Mouse (Mus musculus) MEL (cell line): ENCODE data around the gene Il17c. TPM values are rescaled to one million over a fixed set of nuclear protein-coding genes. Genes with fewer than 3 reads are reported as not detected.

Experiments used
- DNase-seq: peaks from one replicate; pipeline ENCODE4 v3.0.0; 2011; ENCODE audit warnings: low read depth, low spot score
- H3K27ac ChIP-seq: 2 replicates; pipeline ENCODE4 v1.5.1; 2012; ENCODE audit warnings: low read depth, mild to moderate bottlenecking, control low read depth, low read length, moderate library complexity; ENCODE audit not compliant: control insufficient read depth
- H3K27me3 ChIP-seq, 2 experiments: fragments of 150-350 bp in 1 of 2; sonication (generic) in 1 of 2; 2 replicates each; pipeline ENCODE4 v1.6.1; 2012; ENCODE audit warnings: low read length in 2 of 2, mild to moderate bottlenecking in 2 of 2, improper control_type of control experiment in 1 of 2, moderate library complexity in 1 of 2; ENCODE audit not compliant: insufficient read depth in 2 of 2, control insufficient read depth in 1 of 2
- H3K36me3 ChIP-seq, 2 experiments: 2 replicates each; pipeline ENCODE4 v1.6.1; 2012 to 2014; ENCODE audit warnings: low read length in 2 of 2, improper control_type of control experiment in 1 of 2, inconsistent platforms in 1 of 2, mild to moderate bottlenecking in 1 of 2; ENCODE audit not compliant: insufficient read depth in 2 of 2, control insufficient read depth in 1 of 2
- H3K4me1 ChIP-seq, 2 experiments: fragments of 150-350 bp in 1 of 2; sonication (generic) in 1 of 2; 2 replicates each; pipeline ENCODE4 v1.6.1; 2012; ENCODE audit warnings: low read length in 2 of 2, improper control_type of control experiment in 1 of 2, mild to moderate bottlenecking in 1 of 2; ENCODE audit not compliant: insufficient read depth in 2 of 2, control insufficient read depth in 1 of 2
- H3K4me3 ChIP-seq, 2 experiments: fragments of 150-350 bp in 1 of 2; sonication (generic) in 1 of 2; 2 replicates each; pipeline ENCODE4 v1.5.1; 2012; ENCODE audit warnings: low read depth in 2 of 2, low read length in 2 of 2, mild to moderate bottlenecking in 2 of 2, moderate library complexity in 2 of 2, control low read depth in 1 of 2, improper control_type of control experiment in 1 of 2; ENCODE audit not compliant: control insufficient read depth in 1 of 2, insufficient read depth in 1 of 2
- H3K79me2 ChIP-seq: 2 replicates; pipeline ENCODE4 v1.6.1; 2012; ENCODE audit warnings: mild to moderate bottlenecking, low read length, moderate library complexity; ENCODE audit not compliant: control insufficient read depth, poor library complexity, insufficient read depth
- H3K9ac ChIP-seq: 2 replicates; pipeline ENCODE4 v1.6.1; 2012; ENCODE audit warnings: low read depth, mild to moderate bottlenecking, control low read depth, low read length, moderate library complexity; ENCODE audit not compliant: control insufficient read depth, poor library complexity, severe bottlenecking
- H3K9me3 ChIP-seq: fragments of 150-350 bp; sonication (generic); replicated peaks from 2 replicates; pipeline ENCODE4 v1.6.1; 2012; ENCODE audit warnings: mild to moderate bottlenecking, low read length, improper control_type of control experiment, moderate library complexity; ENCODE audit not compliant: insufficient read depth
- CTCF ChIP-seq, 3 experiments: IDR thresholded peaks in 2 of 3; conservative IDR thresholded peaks in 1 of 3; 2 replicates each; pipeline ENCODE4 v1.5.1; 2011 to 2012; ENCODE audit warnings: low read length in 3 of 3, low read depth in 2 of 3, mild to moderate bottlenecking in 2 of 3, improper control_type of control experiment in 1 of 3, inconsistent platforms in 1 of 3, mixed read lengths in 1 of 3, moderate library complexity in 1 of 3; ENCODE audit not compliant: control insufficient read depth in 1 of 3, insufficient read depth in 1 of 3, poor library complexity in 1 of 3, severe bottlenecking in 1 of 3
- ELF1 ChIP-seq: IDR thresholded peaks from 2 replicates; pipeline ENCODE4 v1.6.1; 2014; ENCODE audit warnings: low read depth, mild to moderate bottlenecking, inconsistent platforms, low read length, improper control_type of control experiment, moderate library complexity
- GATA1 ChIP-seq: IDR thresholded peaks from 2 replicates; pipeline ENCODE4 v1.6.1; 2011; ENCODE audit warnings: low read depth, low read length, improper control_type of control experiment
- HCFC1 ChIP-seq: IDR thresholded peaks from 2 replicates; pipeline ENCODE4 v1.6.1; 2012; ENCODE audit warnings: low read depth, mild to moderate bottlenecking, inconsistent platforms, low read length, improper control_type of control experiment, moderate library complexity
- MAX ChIP-seq: IDR thresholded peaks from 2 replicates; pipeline ENCODE4 v1.6.1; 2011; ENCODE audit warnings: low read length, improper control_type of control experiment
- MXI1 ChIP-seq: IDR thresholded peaks from 2 replicates; pipeline ENCODE4 v1.6.1; 2011; ENCODE audit warnings: mild to moderate bottlenecking, low read depth, low read length, improper control_type of control experiment
- MYC ChIP-seq: IDR thresholded peaks from 2 replicates; pipeline ENCODE4 v1.6.1; 2011; ENCODE audit warnings: low read depth, mild to moderate bottlenecking, low read length, improper control_type of control experiment, moderate library complexity
- NELFE ChIP-seq: IDR thresholded peaks from 2 replicates; pipeline ENCODE4 v1.6.1; 2011; ENCODE audit warnings: low read depth, low read length, improper control_type of control experiment
- NRF1 ChIP-seq: IDR thresholded peaks from 2 replicates; pipeline ENCODE4 v1.6.1; 2014; ENCODE audit warnings: low read depth, mild to moderate bottlenecking, inconsistent platforms, low read length, improper control_type of control experiment, moderate library complexity; ENCODE audit not compliant: poor library complexity, insufficient read depth, severe bottlenecking
- POLR2A ChIP-seq, 2 experiments: IDR thresholded peaks; 2 replicates each; pipeline ENCODE4 v1.6.1; 2011 to 2012; ENCODE audit warnings: low read length in 2 of 2, mild to moderate bottlenecking in 2 of 2, control low read depth in 1 of 2, improper control_type of control experiment in 1 of 2, low read depth in 1 of 2, moderate library complexity in 1 of 2; ENCODE audit not compliant: control insufficient read depth in 1 of 2, insufficient read depth in 1 of 2, poor library complexity in 1 of 2
- POLR2AphosphoS2 ChIP-seq: IDR thresholded peaks from 2 replicates; pipeline ENCODE4 v1.6.1; 2011; ENCODE audit warnings: low read length, improper control_type of control experiment
- RCOR1 ChIP-seq: IDR thresholded peaks from 2 replicates; pipeline ENCODE4 v1.6.1; 2012; ENCODE audit warnings: low read depth, mild to moderate bottlenecking, inconsistent platforms, low read length, improper control_type of control experiment
- SIN3A ChIP-seq: IDR thresholded peaks from 2 replicates; pipeline ENCODE4 v1.6.1; 2012; ENCODE audit warnings: low read length, improper control_type of control experiment, inconsistent platforms
- SMC3 ChIP-seq: IDR thresholded peaks from 2 replicates; pipeline ENCODE4 v1.6.1; 2011; ENCODE audit warnings: low read depth, low read length, improper control_type of control experiment
- TBP ChIP-seq: IDR thresholded peaks from 2 replicates; pipeline ENCODE4 v1.8.0; 2011; ENCODE audit warnings: low read depth, low read length, improper control_type of control experiment
- TCF12 ChIP-seq: IDR thresholded peaks from 2 replicates; pipeline ENCODE4 v1.6.1; 2014; ENCODE audit warnings: low read depth, mild to moderate bottlenecking, inconsistent platforms, low read length, improper control_type of control experiment, moderate library complexity
- UBTF ChIP-seq: IDR thresholded peaks from 2 replicates; pipeline ENCODE4 v1.6.1; 2012; ENCODE audit warnings: low read depth, mild to moderate bottlenecking, inconsistent platforms, low read length, improper control_type of control experiment, moderate library complexity, borderline replicate concordance; ENCODE audit not compliant: insufficient read depth
- USF1 ChIP-seq: IDR thresholded peaks from 2 replicates; pipeline ENCODE4 v1.6.1; 2014; ENCODE audit warnings: low read depth, mild to moderate bottlenecking, inconsistent platforms, low read length, improper control_type of control experiment, moderate library complexity
- ZC3H11A ChIP-seq: IDR thresholded peaks from 2 replicates; pipeline ENCODE4 v1.6.1; 2012; ENCODE audit warnings: low read depth, mild to moderate bottlenecking, inconsistent platforms, low read length, improper control_type of control experiment
- ZKSCAN1 ChIP-seq: IDR thresholded peaks from 2 replicates; pipeline ENCODE4 v1.6.1; 2012; ENCODE audit warnings: low read depth, mild to moderate bottlenecking, inconsistent platforms, low read length, improper control_type of control experiment, moderate library complexity
- polyA plus RNA-seq, 2 experiments: library from polyadenylated mRNA; stranded (reverse) in 1 of 2; unstranded in 1 of 2; fragments of >175 nt in 1 of 2; fragments of >200 nt in 1 of 2; gene quantifications; 2 replicates each; pipeline versions ENCODE4 v1.2.1 to v1.2.4; 2012; ENCODE audit warnings: low replicate concordance in 2 of 2, low read depth in 1 of 2; ENCODE audit not compliant: insufficient read length in 2 of 2, insufficient read depth in 1 of 2, missing spikeins in 1 of 2
- total RNA-seq: library from RNA; depleted of rRNA; stranded (reverse); fragments of 300-350 nt; gene quantifications from 2 replicates; pipeline ENCODE4 v1.2.3, GENCODE M21; 2012

Il17c gene
- total and polyA plus RNA-seq, 3 experiments, result 0.43 TPM; not detected in 2

GRCm38 (mm10) chr8:122443262-122444006 lies 21.6 kb downstream of the Il17c start, which contains the start of gene Mvd:
Gene Mvd (minus strand): TSS chr8:122443422.
- Histone ChIP-seq H3K79me2 (0 out of 2 replicates have a peak, but pooled peaks cover 3% of the 10 kb centered on the region), H3K9me3 (no peaks in the 10 kb centered on the region), H3K9ac (peak within 1 kb of the TSS; percentile 76), H3K27ac (peak within 1 kb of the TSS; percentile 74), H3K27me3 (no peaks in the 10 kb centered on the region), H3K36me3 (no peaks in the 10 kb centered on the region), H3K4me1 (peaks cover 0 to 3% of the 10 kb centered on the region in 2 experiments; a peak in 1 of 4 replicates), H3K4me3 (peak within 1 kb of the TSS; percentile 76 to 82)
- DNase-seq, result peak; percentile 99
- TF ChIP-seq ELF1, result peak; percentile 52; the same call in 1 of the 2 replicates
- no peak for TF ChIP-seq ZKSCAN1
- TF ChIP-seq NRF1, result peak; percentile 98
- TF ChIP-seq SIN3A, result peak; percentile 66
- peak; percentile 87 for TF ChIP-seq NELFE
- 0 out of 2 replicates have a peak, but pooled peaks have one; percentile 3 for TF ChIP-seq SMC3
- no peak for TF ChIP-seq RCOR1
- TF ChIP-seq USF1, result peak; percentile 56; the same call in 1 of the 2 replicates
- TF ChIP-seq HCFC1, result peak; percentile 59; the same call in 1 of the 2 replicates
- TF ChIP-seq MXI1, result peak; percentile 53
- peak; percentile 67 for TF ChIP-seq TBP
- TF ChIP-seq POLR2A (IDR thresholded peaks at IDR 0.05; ENCODE audit: control insufficient read depth in 1 of 2, insufficient read depth in 1 of 2, low read depth in 1 of 2, low read length in 2 of 2, poor library complexity in 1 of 2), result peak; percentile 66 to 92; a peak in 3 of 4 replicates
- peak; percentile 43; the same call in 1 of the 2 replicates for TF ChIP-seq MYC
- TF ChIP-seq MAX, result peak; percentile 58; the same call in 1 of the 2 replicates
- TF ChIP-seq CTCF (IDR thresholded peaks at IDR 0.05 in 2 of 3, conservative IDR thresholded peaks at IDR 0.05 in 1 of 3; ENCODE audit: control insufficient read depth in 1 of 3, insufficient read depth in 1 of 3, low read depth in 2 of 3, low read length in 3 of 3, poor library complexity in 1 of 3, severe bottlenecking in 1 of 3), result no peak; a peak in 1 of 6 replicates
- no peak for TF ChIP-seq GATA1
- TF ChIP-seq ZC3H11A, result no peak
- TF ChIP-seq UBTF, result no peak
- TF ChIP-seq POLR2AphosphoS2, result peak; percentile 79; the same call in 1 of the 2 replicates
- 0 out of 2 replicates have a peak, but pooled peaks have one; percentile 22 for TF ChIP-seq TCF12
